Mouse (Mus musculus): ENCODE measurements at regions not wholly inside any gene's neighbourhood (a gene's known extent, or its start where the extent isn't known, plus 50 kb on each side); places are given as distances from the start of the nearest gene placed in this dataset.

- WGBS = 79% methylated on average over 3 of the region's 3 CpGs
- TF ChIP-seq POLR2A (IDR thresholded peaks at IDR 0.05; ENCODE audit: low read depth, low read length) (no peak), CTCF (conservative IDR thresholded peaks at IDR 0.05; ENCODE audit: insufficient read depth, insufficient read length, low read depth, low read length) (no peak)
These were observed 188.3 kb downstream of the Arl4a start for GRCm38 (mm10) chr12:39849346-39850058.

GRCm38 (mm10) chr12:39840615-39841014 is 197.2 kb downstream of the Arl4a start:
- DNase-seq = no peak
- TF ChIP-seq POLR2A (IDR thresholded peaks at IDR 0.05; ENCODE audit: low read depth, low read length) = no peak
- TF ChIP-seq CTCF (conservative IDR thresholded peaks at IDR 0.05; ENCODE audit: insufficient read depth, insufficient read length, low read depth, low read length) = no peak
- Histone ChIP-seq H3K4me3 (ENCODE audit: insufficient read depth, low read depth, low read length) (no peak overlapping the region), H3K27ac (ENCODE audit: insufficient read depth, low read depth, low read length) (no peak overlapping the region), H3K36me3 (ENCODE audit: control insufficient read depth, insufficient read depth, low read length) (no peaks in the 10 kb centered on the region), H3K4me1 (ENCODE audit: control insufficient read depth, insufficient read depth, low read length) (no peaks in the 10 kb centered on the region), H3K27me3 (replicated peaks; ENCODE audit: control insufficient read depth, insufficient read depth, low read length) (no peaks in the 10 kb centered on the region)
- WGBS = 92% methylated on average over 2 of the region's 2 CpGs

More at GRCm38 (mm10) chr12:39849346-39850058, 188.3 kb downstream of the Arl4a start:
- Histone ChIP-seq H3K36me3 (ENCODE audit: control insufficient read depth, insufficient read depth, low read length) (no peaks in the 10 kb centered on the region), H3K4me3 (ENCODE audit: insufficient read depth, low read depth, low read length) (no peak overlapping the region), H3K4me1 (ENCODE audit: control insufficient read depth, insufficient read depth, low read length) (no peaks in the 10 kb centered on the region), H3K27ac (ENCODE audit: insufficient read depth, low read depth, low read length) (no peak overlapping the region), H3K27me3 (replicated peaks; ENCODE audit: control insufficient read depth, insufficient read depth, low read length) (no peaks in the 10 kb centered on the region)
- no peak for DNase-seq

GRCm38 (mm10) chr12:39840179-39840578 is 197.6 kb downstream of the Arl4a start:
- Histone ChIP-seq H3K4me3 (ENCODE audit: insufficient read depth, low read depth, low read length) (no peak overlapping the region), H3K27me3 (replicated peaks; ENCODE audit: control insufficient read depth, insufficient read depth, low read length) (no peaks in the 10 kb centered on the region), H3K4me1 (ENCODE audit: control insufficient read depth, insufficient read depth, low read length) (no peaks in the 10 kb centered on the region), H3K36me3 (ENCODE audit: control insufficient read depth, insufficient read depth, low read length) (no peaks in the 10 kb centered on the region), H3K27ac (ENCODE audit: insufficient read depth, low read depth, low read length) (no peak overlapping the region)
- WGBS = 57% methylated on average over 1 of the region's 1 CpGs
- DNase-seq = no peak
- no peak for TF ChIP-seq POLR2A (IDR thresholded peaks at IDR 0.05; ENCODE audit: low read depth, low read length)
- TF ChIP-seq CTCF (conservative IDR thresholded peaks at IDR 0.05; ENCODE audit: insufficient read depth, insufficient read length, low read depth, low read length) = no peak

GRCm38 (mm10) chr12:39831079-39831478 is 206.7 kb downstream of the Arl4a start:
- Histone ChIP-seq H3K27ac (ENCODE audit: insufficient read depth, low read depth, low read length) (no peak overlapping the region), H3K4me3 (ENCODE audit: insufficient read depth, low read depth, low read length) (no peak overlapping the region), H3K36me3 (ENCODE audit: control insufficient read depth, insufficient read depth, low read length) (no peaks in the 10 kb centered on the region), H3K4me1 (ENCODE audit: control insufficient read depth, insufficient read depth, low read length) (no peaks in the 10 kb centered on the region), H3K27me3 (replicated peaks; ENCODE audit: control insufficient read depth, insufficient read depth, low read length) (no peaks in the 10 kb centered on the region)
- DNase-seq = no peak
- no peak for TF ChIP-seq POLR2A (IDR thresholded peaks at IDR 0.05; ENCODE audit: low read depth, low read length)
- no peak for TF ChIP-seq CTCF (conservative IDR thresholded peaks at IDR 0.05; ENCODE audit: insufficient read depth, insufficient read length, low read depth, low read length)
- 90% methylated on average over 7 of the region's 7 CpGs for WGBS

GRCm38 (mm10) chr12:39830530-39830929 is 207.3 kb downstream of the Arl4a start:
- DNase-seq = no peak
- TF ChIP-seq POLR2A (IDR thresholded peaks at IDR 0.05; ENCODE audit: low read depth, low read length) (no peak), CTCF (conservative IDR thresholded peaks at IDR 0.05; ENCODE audit: insufficient read depth, insufficient read length, low read depth, low read length) (no peak)
- WGBS = 84% methylated on average over 4 of the region's 4 CpGs

GRCm38 (mm10) chr12:39822671-39823070 is 215.2 kb downstream of the Arl4a start:
- Histone ChIP-seq H3K36me3 (ENCODE audit: control insufficient read depth, insufficient read depth, low read length) (no peaks in the 10 kb centered on the region), H3K27ac (ENCODE audit: insufficient read depth, low read depth, low read length) (no peak overlapping the region), H3K4me1 (ENCODE audit: control insufficient read depth, insufficient read depth, low read length) (no peaks in the 10 kb centered on the region), H3K27me3 (replicated peaks; ENCODE audit: control insufficient read depth, insufficient read depth, low read length) (no peaks in the 10 kb centered on the region), H3K4me3 (ENCODE audit: insufficient read depth, low read depth, low read length) (no peak overlapping the region)
- WGBS = 68% methylated on average over 3 of the region's 3 CpGs
- TF ChIP-seq CTCF (conservative IDR thresholded peaks at IDR 0.05; ENCODE audit: insufficient read depth, insufficient read length, low read depth, low read length) = no peak
- TF ChIP-seq POLR2A (IDR thresholded peaks at IDR 0.05; ENCODE audit: low read depth, low read length) = no peak
- no peak for DNase-seq

More at GRCm38 (mm10) chr12:39830530-39830929, 207.3 kb downstream of the Arl4a start:
- Histone ChIP-seq H3K27ac (ENCODE audit: insufficient read depth, low read depth, low read length) (no peak overlapping the region), H3K4me3 (ENCODE audit: insufficient read depth, low read depth, low read length) (no peak overlapping the region), H3K4me1 (ENCODE audit: control insufficient read depth, insufficient read depth, low read length) (no peaks in the 10 kb centered on the region), H3K36me3 (ENCODE audit: control insufficient read depth, insufficient read depth, low read length) (no peaks in the 10 kb centered on the region), H3K27me3 (replicated peaks; ENCODE audit: control insufficient read depth, insufficient read depth, low read length) (no peaks in the 10 kb centered on the region)

GRCm38 (mm10) chr12:39801536-39801935 is 236.3 kb downstream of the Arl4a start:
- Histone ChIP-seq H3K36me3 (ENCODE audit: control insufficient read depth, insufficient read depth, low read length) (no peaks in the 10 kb centered on the region), H3K27ac (ENCODE audit: insufficient read depth, low read depth, low read length) (no peak overlapping the region), H3K27me3 (replicated peaks; ENCODE audit: control insufficient read depth, insufficient read depth, low read length) (no peaks in the 10 kb centered on the region), H3K4me1 (ENCODE audit: control insufficient read depth, insufficient read depth, low read length) (no peaks in the 10 kb centered on the region), H3K4me3 (ENCODE audit: insufficient read depth, low read depth, low read length) (no peak overlapping the region)
- TF ChIP-seq CTCF (conservative IDR thresholded peaks at IDR 0.05; ENCODE audit: insufficient read depth, insufficient read length, low read depth, low read length) = no peak
- TF ChIP-seq POLR2A (IDR thresholded peaks at IDR 0.05; ENCODE audit: low read depth, low read length) = no peak
- DNase-seq = no peak
- 52% methylated on average over 4 of the region's 4 CpGs for WGBS
